Mouse (Mus musculus) cerebellum, adult 8-10 months (tissue): ENCODE data around the gene Gm9972.
A peak's percentile ranks its signal among the peaks of the same experiment; 100 is the strongest.

ENCODE experiments used
- DNase-seq: peaks from one replicate; pipeline ENCODE4 v3.0.0; 2022

Gene Gm9972

DNA sequence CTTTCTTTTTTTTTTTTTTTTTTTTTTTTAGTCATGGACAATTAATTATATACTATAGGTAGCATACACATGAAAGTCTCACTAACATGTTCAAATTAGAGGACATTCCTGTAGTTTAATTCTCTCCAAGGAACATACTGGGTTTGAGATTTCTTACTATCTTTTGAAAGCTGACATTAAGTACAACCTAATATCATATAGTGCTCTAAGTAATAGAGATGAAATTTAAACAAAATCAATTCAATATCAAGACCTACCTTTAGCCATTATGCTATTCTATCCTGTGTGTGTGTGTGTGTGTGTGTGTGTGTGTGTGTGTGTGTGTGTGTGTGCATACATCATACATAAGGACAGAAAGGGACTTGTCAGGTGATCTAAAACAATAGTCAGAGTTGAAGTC is at the start of gene Gm9972:
Gene Gm9972, plus strand, starts transcription at position 301 of the 400 bp plus-strand sequence.
- no peak for DNase-seq

GRCm38 (mm10) chr11:42999188-42999587 is 36.4 kb upstream of the Gm9972 start:
- no peak for DNase-seq

DNA sequence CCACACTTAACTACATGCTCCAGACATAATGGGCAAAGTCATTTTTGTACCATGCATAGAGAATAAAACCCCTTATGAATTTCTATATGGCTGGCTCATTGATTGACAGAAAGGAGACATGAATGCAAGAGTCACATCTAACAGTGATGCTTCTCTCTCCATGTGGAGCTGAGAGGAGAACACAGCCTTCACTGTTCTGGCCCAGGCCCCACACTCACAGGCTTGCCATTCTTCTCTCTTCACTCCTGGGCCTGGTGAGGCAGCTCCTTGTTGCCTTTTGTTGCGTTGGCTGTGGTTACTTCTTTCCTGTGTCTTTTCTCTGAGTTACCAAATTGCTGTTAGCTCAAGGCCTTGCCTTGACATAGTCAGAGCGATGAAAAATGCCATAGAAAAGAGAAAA is 23.6 kb upstream of the Gm9972 start:
- DNase-seq, result no peak

- DNase-seq, result no peak
Observed at GRCm38 (mm10) chr11:43012980-43013379, 22.6 kb upstream of the Gm9972 start.

DNA sequence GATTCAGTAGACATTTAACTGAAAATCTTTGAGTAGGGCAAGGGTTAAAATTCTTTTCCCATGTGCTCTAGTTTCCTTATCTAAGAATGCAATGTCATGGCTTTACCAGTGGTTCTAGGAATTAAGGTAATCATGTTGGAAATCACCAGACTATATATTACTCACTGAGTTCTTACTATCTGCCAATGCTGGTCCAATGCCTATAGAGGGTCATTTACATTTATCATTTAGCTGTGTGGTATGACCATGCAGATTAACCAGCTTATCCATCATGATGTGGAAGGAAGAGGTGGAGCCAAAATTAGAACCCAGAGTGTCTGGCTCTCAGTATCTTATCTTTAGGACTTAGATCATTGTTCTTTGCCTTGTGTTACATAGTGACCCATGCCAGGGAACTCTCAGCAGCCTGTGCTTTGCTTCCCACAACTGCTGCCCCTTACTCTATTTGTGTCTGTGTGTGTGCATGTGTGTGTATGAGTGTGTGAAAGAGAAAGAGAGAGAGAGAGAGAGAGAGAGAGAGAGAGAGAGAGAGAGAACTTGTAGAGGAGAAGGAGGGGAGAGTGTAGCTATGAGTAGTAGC is 12.3 kb upstream of the Gm9972 start:
- no peak for DNase-seq

DNA sequence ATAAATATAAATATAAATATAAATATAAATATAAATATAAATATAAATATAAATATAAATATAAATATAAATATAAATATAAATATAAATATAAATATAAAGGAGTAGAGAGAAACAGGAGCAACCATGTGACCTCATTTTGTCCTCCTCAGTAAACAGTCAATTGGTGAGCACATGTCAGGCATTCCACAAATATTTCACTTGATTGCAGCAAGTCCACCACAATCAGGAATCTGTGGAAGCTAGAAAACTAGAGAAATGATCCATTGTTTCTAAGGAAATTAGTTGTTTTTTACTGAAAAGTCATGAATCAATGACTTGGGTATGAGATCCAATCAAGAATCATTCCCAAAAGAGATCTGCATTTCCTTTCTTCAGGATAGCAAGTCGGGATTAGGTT is 5.7 kb upstream of the Gm9972 start:
- no peak for DNase-seq

DNA sequence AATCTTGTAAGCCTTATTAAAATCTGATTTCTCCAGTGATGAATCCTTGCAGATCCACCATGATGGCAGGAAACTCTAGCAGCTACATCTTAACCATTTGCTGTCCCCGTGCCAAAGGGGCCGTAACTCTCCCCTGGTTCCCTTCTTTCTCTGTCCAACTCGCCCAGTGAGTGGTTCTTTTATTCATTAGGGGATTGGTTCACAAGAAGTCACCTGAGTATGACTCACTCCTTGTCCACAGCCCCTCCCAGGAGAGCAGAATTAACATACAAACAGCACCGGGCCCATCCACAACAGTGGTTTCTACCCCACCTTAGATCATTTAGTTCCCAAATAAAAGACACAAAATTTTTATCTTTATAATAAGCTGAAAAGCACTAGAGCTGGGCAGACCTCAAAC is 3.4 kb upstream of the Gm9972 start:
- DNase-seq, result no peak

DNA sequence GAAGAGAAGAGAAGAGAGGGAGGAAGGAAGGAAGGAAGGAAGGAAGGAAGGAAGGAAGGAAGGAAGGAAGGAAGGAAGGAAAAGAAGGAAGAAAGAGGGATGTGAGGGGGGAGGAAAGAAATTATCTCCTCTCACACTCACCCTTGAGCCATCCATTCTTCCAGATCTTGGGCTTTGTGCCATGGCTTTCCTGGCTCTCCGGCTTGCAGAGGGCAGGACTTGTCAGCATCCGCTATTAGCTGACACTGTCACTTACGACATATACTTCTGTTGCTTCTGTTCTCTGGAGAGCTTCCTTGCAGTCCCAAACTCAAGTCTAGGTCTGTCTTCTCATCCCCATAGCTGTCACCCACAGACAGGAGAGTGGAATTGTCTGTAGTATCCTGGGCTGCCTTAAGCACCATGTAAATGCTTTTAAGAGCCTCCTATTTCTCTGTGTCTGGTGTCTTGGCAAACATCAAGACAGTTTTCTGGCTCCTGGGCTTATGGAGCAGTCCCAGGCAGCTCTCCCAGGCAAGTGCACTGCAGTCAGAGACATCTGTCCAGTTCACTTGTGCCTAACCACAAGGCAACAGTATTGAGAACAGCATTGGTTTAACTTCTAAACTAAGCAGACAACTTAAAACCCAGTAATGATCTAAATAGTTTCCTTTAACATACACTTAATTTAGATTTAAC is 10.5 kb downstream of the Gm9972 start:
- DNase-seq, result peak; percentile 32

GRCm38 (mm10) chr11:43049363-43049762 is 13.8 kb downstream of the Gm9972 start:
- no peak for DNase-seq

GRCm38 (mm10) chr11:43054972-43055371 is 19.4 kb downstream of the Gm9972 start:
- peak; percentile 60 for DNase-seq

GRCm38 (mm10) chr11:43059437-43059970 is 24.0 kb downstream of the Gm9972 start:
- no peak for DNase-seq

DNA sequence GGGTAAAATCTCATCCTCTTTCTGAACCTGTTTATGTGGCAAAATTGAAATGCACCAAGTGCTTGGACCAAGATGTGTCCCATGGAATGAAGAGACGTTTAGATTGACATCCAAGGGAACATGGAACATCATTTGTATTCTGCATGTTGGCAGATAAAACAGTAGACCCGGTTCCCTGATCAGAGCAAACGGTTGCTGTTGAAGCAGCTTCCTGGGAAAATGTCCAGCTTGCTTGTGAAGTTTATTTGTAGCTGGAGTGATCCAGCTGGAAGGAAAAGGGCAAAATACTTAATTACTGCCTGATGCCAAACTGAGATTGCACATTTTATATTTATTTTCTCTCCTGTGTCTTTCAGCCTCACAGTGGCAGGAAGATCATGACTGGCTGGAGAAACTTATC is 26.7 kb downstream of the Gm9972 start:
- DNase-seq, result no peak

DNA sequence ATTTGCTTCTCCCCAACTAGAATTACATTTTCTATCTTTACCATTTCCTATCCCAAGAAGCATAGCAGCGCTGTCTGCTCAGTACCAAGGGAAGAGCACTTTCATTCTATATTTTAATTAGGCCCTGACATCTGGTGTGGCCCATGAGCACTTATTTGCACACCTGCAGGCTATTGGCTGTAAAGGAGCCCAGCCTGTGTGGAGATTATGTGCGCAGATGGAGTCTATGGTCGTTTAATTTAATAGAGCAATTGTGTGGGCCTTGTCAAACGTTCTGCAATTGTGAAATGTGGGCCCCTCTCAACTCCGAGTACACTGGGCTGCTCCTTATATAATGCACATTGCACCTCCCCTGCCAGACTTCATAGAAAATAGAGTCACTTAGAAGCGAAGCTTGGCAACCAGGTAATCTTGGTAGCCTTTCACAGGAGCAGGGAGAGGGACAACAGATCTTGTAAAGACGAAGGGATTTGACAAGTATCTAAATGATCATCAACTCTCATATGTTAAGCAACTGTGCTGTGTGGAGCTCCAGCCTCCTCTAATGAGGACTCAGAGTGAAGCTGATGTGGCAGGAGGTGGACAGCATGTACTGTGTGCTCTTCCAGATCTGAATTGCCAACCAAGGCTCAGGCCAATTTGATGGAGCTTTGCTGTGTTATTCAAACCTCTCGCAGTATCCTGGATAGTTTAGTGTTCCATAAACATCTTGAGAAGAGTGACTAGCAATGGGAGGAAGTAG is 50.9 kb downstream of the Gm9972 start:
- DNase-seq, result no peak
